Mouse (Mus musculus) small intestine, adult 2 months (tissue): ENCODE measurements around the gene Rbm14.

Experiments
- CTCF ChIP-seq: fragments of 200-500 bp; IDR thresholded peaks from 2 replicates; pipeline ENCODE4 v1.5.1; 2012; ENCODE audit warnings: low read depth, mild to moderate bottlenecking, control low read depth, inconsistent platforms, low read length, moderate library complexity, mixed read lengths; ENCODE audit not compliant: insufficient replicate concordance, insufficient read length; ENCODE audit errors: extremely low read depth
- POLR2A ChIP-seq: fragments of 200-500 bp; IDR thresholded peaks from 2 replicates; pipeline ENCODE4 v1.6.1; 2012; ENCODE audit warnings: low read depth, mild to moderate bottlenecking, control low read depth, inconsistent platforms, low read length, moderate library complexity

DNA sequence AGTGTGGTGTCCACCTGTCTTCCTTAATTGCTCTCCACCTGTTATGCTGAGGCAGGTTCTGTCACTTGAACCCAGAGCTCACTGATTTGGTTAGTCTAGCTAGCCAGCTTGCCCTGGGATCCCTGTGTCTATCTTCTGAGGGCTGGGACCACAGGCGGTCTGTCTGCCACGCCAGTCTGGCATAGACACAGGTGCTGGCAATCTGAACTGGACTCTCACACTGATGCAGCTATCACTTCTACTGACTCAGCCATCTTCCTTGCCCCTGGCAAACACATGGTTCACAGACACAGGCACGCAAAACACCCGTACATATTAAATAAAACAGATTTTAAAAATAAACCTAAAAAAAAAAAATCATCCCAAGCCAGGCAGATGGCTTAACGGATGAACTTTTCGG, 25.6 kb upstream of the Rbm14 start:
- TF ChIP-seq CTCF (no peak), POLR2A (no peak)
